Mouse (Mus musculus): ENCODE measurements at regions not wholly inside any gene's neighbourhood (a gene's known extent, or its start where the extent isn't known, plus 50 kb on each side); places are given as distances from the start of the nearest gene placed in this dataset.

DNA sequence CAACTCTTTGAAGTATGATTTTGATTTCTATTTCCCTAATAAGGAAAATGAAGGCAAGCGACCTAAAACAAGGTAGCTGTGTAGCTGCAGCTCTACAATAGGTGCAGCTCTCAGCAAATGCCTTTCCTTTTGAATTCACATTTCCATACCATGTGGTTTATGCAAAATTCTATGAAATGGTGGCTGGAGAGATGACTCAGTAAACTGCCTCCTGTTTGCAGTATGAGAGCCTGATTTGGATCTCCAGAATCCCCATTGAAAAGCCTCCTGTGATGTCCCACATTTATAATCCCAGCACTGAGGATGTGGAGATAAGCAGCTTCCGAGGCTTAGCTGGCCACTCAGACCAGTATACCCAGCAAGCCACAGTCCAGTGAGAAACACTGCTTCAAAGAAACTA lies 59.6 kb downstream of the Npy1r start:
- no peak for DNase-seq

- no peak for DNase-seq
Observed at GRCm38 (mm10) chr8:66757830-66758229, 60.8 kb downstream of the Npy1r start.

DNA sequence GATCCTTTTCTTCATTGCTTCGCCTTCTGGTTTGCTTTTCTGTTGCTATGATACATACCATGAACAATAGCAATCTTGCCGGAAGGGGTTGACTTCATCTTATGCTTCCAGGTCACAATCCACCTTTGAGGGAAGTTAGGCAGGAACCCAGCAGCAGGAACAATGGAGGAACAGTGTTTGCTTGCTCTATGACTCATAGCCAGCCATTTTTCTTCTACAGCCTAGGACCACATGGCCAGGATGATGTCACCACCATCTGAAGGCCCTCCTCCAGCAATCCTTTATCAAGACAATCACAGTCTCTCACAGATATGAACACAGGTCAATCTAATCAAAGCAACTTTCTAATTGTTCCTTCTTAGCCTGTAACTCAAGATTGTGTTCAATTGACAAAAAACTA lies 61.5 kb downstream of the Npy1r start:
- DNase-seq: no peak

DNA sequence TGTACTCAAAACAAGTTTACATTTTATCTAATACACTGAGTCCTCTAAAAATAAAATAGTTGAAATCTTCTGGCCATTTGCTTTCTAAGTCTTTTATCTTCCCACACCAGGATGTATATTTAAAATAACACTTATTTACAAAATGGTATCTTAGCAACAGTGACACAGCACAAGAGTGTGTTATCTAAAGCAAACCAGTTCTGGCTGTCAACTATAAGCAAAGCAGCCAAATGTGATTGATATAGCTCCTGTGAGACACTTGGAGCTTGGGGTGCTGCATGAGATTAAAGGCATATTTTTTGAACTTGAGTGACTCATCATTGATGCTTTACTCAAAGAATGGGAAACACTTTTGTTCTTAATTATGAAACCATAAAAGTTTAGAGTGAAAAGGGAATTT lies 62.7 kb downstream of the Npy1r start:
- DNase-seq: no peak

GRCm38 (mm10) chr8:66760958-66761583 lies 64.1 kb downstream of the Npy1r start:
- no peak for DNase-seq

- no peak for DNase-seq
Observed at GRCm38 (mm10) chr8:66764992-66765528, 68.1 kb downstream of the Npy1r start.

GRCm38 (mm10) chr8:66768379-66768969 lies 71.5 kb downstream of the Npy1r start:
- no peak for DNase-seq

GRCm38 (mm10) chr8:66771111-66771510 lies 74.1 kb downstream of the Npy1r start:
- DNase-seq: no peak

- no peak for DNase-seq
Observed at GRCm38 (mm10) chr8:66772653-66773052, 75.7 kb downstream of the Npy1r start.

- peak; percentile 41 to 59 for DNase-seq
Observed at GRCm38 (mm10) chr8:66777115-66777877, 80.3 kb downstream of the Npy1r start.

- no peak for DNase-seq
Observed at GRCm38 (mm10) chr8:66779622-66780021, 80.4 kb upstream of the Naf1 start.

GRCm38 (mm10) chr8:66782656-66783055 lies 77.4 kb upstream of the Naf1 start:
- DNase-seq: no peak

DNA sequence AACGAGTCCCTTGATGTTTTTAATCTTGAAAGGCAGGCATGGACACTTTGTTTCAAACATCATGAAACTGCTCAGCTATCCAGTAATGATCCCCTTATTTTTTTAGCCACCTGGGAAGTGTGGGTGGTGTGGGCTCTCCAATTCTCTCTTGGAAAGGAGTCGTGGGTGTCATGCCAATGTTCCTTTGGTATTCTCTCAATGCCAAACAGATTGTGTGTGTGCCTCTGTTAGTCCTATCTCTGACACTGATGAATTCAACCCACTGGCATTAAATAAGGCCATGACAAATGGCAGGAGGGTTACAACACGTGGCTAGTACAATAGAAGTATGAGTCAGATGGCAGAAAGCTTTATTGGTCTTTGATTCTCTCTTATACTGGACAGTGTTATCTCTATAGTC lies 74.0 kb upstream of the Naf1 start:
- DNase-seq: peak in 1 of 2 experiments; percentile 1
